Mouse (Mus musculus) liver, postnatal 0 days (tissue): ENCODE results near the gene Hoxd3. TPM values are rescaled to one million over a fixed set of nuclear protein-coding genes. Genes with fewer than 3 reads are reported as not detected.

Source experiments
- ATAC-seq: fragments of 200-750 bp; cut with Nextera tagmentation; 2 replicates; pipeline ENCODE4 v1.8.0; 2017; ENCODE audit warnings: mild to moderate bottlenecking, moderate library complexity
- DNase-seq: peaks from one replicate; pipeline ENCODE4 v3.0.0-alpha.2; 2016
- H3K27ac ChIP-seq: fragments of 300-500 bp; sonication (generic); 2 replicates; pipeline ENCODE4 v1.5.1; 2014; ENCODE audit warnings: antibody characterized with exemption, moderate library complexity, mild to moderate bottlenecking, low read depth
- H3K27me3 ChIP-seq: fragments of 300-500 bp; sonication (generic); 2 replicates; pipeline ENCODE4 v1.6.1; 2014; ENCODE audit warnings: low read length, control low read depth, mixed read lengths; ENCODE audit not compliant: insufficient read depth
- H3K36me3 ChIP-seq: fragments of 300-500 bp; sonication (generic); replicated peaks from 2 replicates; pipeline ENCODE4 v1.6.1; 2014; ENCODE audit warnings: mild to moderate bottlenecking, control low read depth, low read length, moderate library complexity, mixed read lengths; ENCODE audit not compliant: insufficient read depth
- H3K4me1 ChIP-seq: fragments of 300-500 bp; sonication (generic); 2 replicates; pipeline ENCODE4 v1.6.1; 2014; ENCODE audit warnings: antibody characterized with exemption, mild to moderate bottlenecking, control low read depth; ENCODE audit not compliant: insufficient read depth
- H3K4me2 ChIP-seq: fragments of 300-500 bp; sonication (generic); 2 replicates; pipeline ENCODE4 v1.6.1; 2014; ENCODE audit warnings: low read depth, mild to moderate bottlenecking, low read length, moderate library complexity, mixed read lengths
- H3K4me3 ChIP-seq: fragments of 300-500 bp; sonication (generic); 2 replicates; pipeline ENCODE4 v1.5.1; 2014; ENCODE audit warnings: low read depth, low read length
- H3K9ac ChIP-seq: fragments of 300-500 bp; sonication (generic); replicated peaks from 2 replicates; pipeline ENCODE4 v1.6.1; 2014; ENCODE audit warnings: mild to moderate bottlenecking, moderate library complexity
- H3K9me3 ChIP-seq: fragments of 300-500 bp; sonication (generic); 2 replicates; pipeline ENCODE4 v1.6.1; 2016; ENCODE audit warnings: mild to moderate bottlenecking, control low read depth, low read length, mixed read lengths
- CTCF ChIP-seq: sonication (generic); IDR thresholded peaks from 2 replicates; pipeline ENCODE4 v1.5.1; 2016; ENCODE audit warnings: antibody characterized with exemption, low read depth
- EP300 ChIP-seq: IDR thresholded peaks from 2 replicates; pipeline ENCODE4 v1.6.1; 2016; ENCODE audit warnings: antibody characterized with exemption, low read depth, mild to moderate bottlenecking
- WGBS: fragments of 180-500 bp; shearing (Covaris S2); extraction: QIAGEN DNeasy Blood & Tissue Kit; methylation state at CpG from one replicate; pipeline ENCODE4 v1.1.7; 2014; ENCODE audit not compliant: insufficient replicate concordance; 5-methylcytosine and 5-hydroxymethylcytosine counted together
- polyA plus RNA-seq: library from polyadenylated mRNA; unstranded; fragments of >200 nt; fragmentation: Nextera tagmentation; extraction: Ambion mirVana; gene quantifications from 2 replicates; pipeline ENCODE4 v1.2.1, GENCODE M21; 2015

The Hoxd3 gene
- polyA plus RNA-seq, 1 experiment from 2014 or later = not detected

- Histone ChIP-seq H3K36me3 (no peaks in the 10 kb centered on the region), H3K27me3 (peaks cover 97% of the 10 kb centered on the region), H3K4me2 (peak overlapping the region; percentile 64), H3K4me3 (peak overlapping the region; percentile 40), H3K9me3 (no peaks in the 10 kb centered on the region), H3K9ac (no peak overlapping the region), H3K4me1 (peaks cover 7% of the 10 kb centered on the region), H3K27ac (no peak overlapping the region)
- TF ChIP-seq EP300 (no peak), CTCF (no peak)
- no peak for ATAC-seq
- DNase-seq = no peak
- WGBS = 1% methylated on average over 49 of the region's 74 CpGs
Measured at GRCm38 (mm10) chr2:74668370-74669229, 43.1 kb upstream of the Hoxd3 start.

DNA sequence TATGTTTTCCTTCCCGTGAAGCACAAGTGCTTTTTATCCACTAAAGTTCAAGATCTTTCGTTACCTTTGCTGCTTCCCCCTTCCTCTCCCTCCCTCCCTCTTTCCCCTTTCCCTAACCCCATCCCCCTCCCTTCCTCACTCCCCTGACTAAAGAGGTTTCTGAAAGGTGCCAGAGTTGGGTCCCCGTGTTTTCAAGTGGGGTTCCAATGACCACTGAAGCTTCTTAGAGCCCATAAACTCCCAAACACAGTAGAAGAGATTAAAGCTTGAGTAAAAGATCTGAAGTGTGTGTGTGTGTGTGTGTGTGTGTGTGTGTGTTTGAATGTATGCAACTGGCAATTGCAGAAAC is 42.5 kb upstream of the Hoxd3 start:
- 3% methylated on average over 3 of the region's 3 CpGs for WGBS
- no peak for ATAC-seq
- Histone ChIP-seq H3K4me2 (no peak overlapping the region), H3K4me1 (peaks cover 7% of the 10 kb centered on the region), H3K4me3 (no peak overlapping the region), H3K9ac (no peak overlapping the region), H3K9me3 (no peaks in the 10 kb centered on the region), H3K27ac (no peak overlapping the region), H3K27me3 (peaks cover 97% of the 10 kb centered on the region), H3K36me3 (no peaks in the 10 kb centered on the region)
- TF ChIP-seq CTCF (no peak), EP300 (no peak)
- DNase-seq = no peak

DNA sequence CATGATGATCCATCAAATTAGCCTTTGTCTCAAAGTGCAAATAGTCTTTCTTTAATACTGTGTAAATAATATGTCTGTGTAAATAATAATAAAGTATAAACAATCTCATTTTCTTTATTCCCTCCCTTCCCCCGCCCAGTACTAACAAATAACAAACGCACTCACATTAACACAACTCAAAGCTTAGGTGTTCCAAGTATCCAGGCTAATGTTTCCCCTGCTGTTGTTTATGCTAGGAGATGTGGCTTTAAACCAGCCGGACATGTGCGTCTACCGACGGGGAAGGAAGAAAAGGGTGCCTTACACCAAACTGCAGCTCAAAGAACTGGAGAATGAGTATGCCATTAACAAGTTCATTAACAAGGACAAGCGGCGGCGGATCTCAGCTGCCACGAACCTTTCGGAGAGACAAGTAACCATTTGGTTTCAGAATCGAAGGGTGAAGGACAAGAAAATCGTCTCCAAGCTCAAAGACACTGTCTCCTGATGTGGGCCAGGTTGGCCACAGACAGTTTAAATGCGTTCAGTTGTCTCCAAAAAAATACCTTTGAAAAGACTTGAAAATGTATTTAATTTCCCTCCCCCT is 42.0 kb upstream of the Hoxd3 start:
- Histone ChIP-seq H3K27me3 (peaks cover 97% of the 10 kb centered on the region), H3K4me2 (no peak overlapping the region), H3K9ac (no peak overlapping the region), H3K4me3 (no peak overlapping the region), H3K9me3 (no peaks in the 10 kb centered on the region), H3K27ac (no peak overlapping the region), H3K4me1 (peaks cover 7% of the 10 kb centered on the region), H3K36me3 (no peaks in the 10 kb centered on the region)
- ATAC-seq (no peak), DNase-seq (no peak)
- TF ChIP-seq CTCF (no peak), EP300 (no peak)
- WGBS = 2% methylated on average over 14 of the region's 14 CpGs

- TF ChIP-seq EP300 (no peak), CTCF (no peak)
- Histone ChIP-seq H3K9ac (no peak overlapping the region), H3K4me3 (no peak overlapping the region), H3K27me3 (peaks cover 98% of the 10 kb centered on the region), H3K4me1 (peaks cover 7% of the 10 kb centered on the region), H3K4me2 (no peak overlapping the region), H3K9me3 (no peaks in the 10 kb centered on the region), H3K36me3 (no peaks in the 10 kb centered on the region), H3K27ac (no peak overlapping the region)
- no peak for DNase-seq
- 6% methylated on average over 3 of the region's 3 CpGs for WGBS
- ATAC-seq = no peak
Measured at GRCm38 (mm10) chr2:74670632-74671188, 41.0 kb upstream of the Hoxd3 start.

- no peak for TF ChIP-seq CTCF
- TF ChIP-seq EP300 = no peak
- no peak for ATAC-seq
- Histone ChIP-seq H3K36me3 (no peaks in the 10 kb centered on the region), H3K9me3 (no peaks in the 10 kb centered on the region), H3K9ac (no peak overlapping the region), H3K4me3 (peak overlapping the region; percentile 42; the same call in 1 of the 2 replicates), H3K4me2 (peak overlapping the region; percentile 48; the same call in 1 of the 2 replicates), H3K27ac (no peak overlapping the region), H3K4me1 (peaks cover 7% of the 10 kb centered on the region), H3K27me3 (peaks cover 100% of the 10 kb centered on the region)
- DNase-seq = no peak
- WGBS = 5% methylated on average over 5 of the region's 5 CpGs
Measured at GRCm38 (mm10) chr2:74671847-74672246, 39.9 kb upstream of the Hoxd3 start.

DNA sequence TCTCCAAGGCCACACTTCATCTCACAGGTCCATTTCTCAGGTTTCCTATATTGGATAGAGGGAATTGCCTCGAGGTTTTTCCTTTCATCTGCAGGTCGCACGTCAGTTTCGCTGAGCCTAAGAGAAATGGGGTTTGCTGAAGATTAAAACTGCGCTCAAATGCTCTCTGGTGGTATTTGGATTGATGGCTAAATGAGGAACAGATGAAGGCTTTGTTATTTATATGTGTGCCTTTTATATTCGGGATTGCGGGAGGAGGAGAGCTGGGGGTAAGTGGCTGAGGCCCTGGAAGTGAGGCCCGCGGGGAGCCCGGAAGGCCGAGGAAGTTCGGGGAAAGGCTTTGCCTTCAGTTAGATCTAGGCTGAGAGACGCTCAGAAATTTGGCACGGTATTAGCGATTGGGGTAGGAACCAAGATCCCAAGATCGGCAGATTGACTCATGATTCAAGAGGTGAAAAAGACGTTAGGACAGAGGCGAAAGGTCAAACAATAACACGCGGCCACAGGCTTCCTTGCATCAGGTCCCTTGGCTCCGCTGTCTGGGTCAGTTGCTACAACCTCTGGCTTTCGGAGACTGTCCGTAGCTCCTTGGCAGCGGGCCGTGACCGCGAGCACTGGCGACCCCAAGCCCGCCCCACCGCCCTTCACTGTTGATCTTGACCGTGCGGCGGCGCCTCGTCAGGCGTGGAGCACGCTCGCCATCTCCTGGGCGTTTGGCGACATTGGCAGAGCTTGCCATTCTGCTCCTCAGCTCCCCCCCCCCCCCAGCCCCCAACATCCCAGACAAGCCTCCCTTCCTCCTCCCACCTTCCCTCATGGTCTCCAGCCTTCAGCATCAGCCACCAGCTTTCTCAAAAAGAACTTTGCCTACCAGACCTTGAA is 39.0 kb upstream of the Hoxd3 start:
- Histone ChIP-seq H3K9ac (no peak overlapping the region), H3K27ac (no peak overlapping the region), H3K4me3 (peak overlapping the region; percentile 42), H3K4me2 (peak overlapping the region; percentile 61), H3K4me1 (peaks cover 7% of the 10 kb centered on the region), H3K9me3 (no peaks in the 10 kb centered on the region), H3K27me3 (peaks cover 100% of the 10 kb centered on the region), H3K36me3 (no peaks in the 10 kb centered on the region)
- peak; percentile 72 for DNase-seq
- WGBS = 3% methylated on average over 38 of the region's 40 CpGs
- TF ChIP-seq EP300 (no peak), CTCF (peak; percentile 75)
- ATAC-seq = peak; percentile 58; the same call in 1 of the 2 replicates
